Mouse (Mus musculus): ENCODE measurements around the gene Mtx2.

- TF ChIP-seq TAL1 (IDR thresholded peaks at IDR 0.05; ENCODE audit: low read length) (no peak), GATA1 (IDR thresholded peaks at IDR 0.05; ENCODE audit: low read length) (no peak)
These were observed 82.0 kb downstream of the Mtx2 start for GRCm38 (mm10) chr2:74907368-74908291.

Data from erythroblast, embryonic 14.5 days (primary cell).